Mouse (Mus musculus) CH12.LX (cell line): Measurements from ENCODE around the gene Lnx1. TPM values are rescaled to one million over a fixed set of nuclear protein-coding genes. Genes with fewer than 3 reads are reported as not detected.
A peak's percentile ranks its signal among the peaks of the same experiment; 100 is the strongest.

Source experiments
- DNase-seq: peaks from one replicate; pipeline ENCODE4 v3.0.0-alpha.2; 2013; ENCODE audit errors: extremely low read depth
- H3K27ac ChIP-seq: 2 replicates; pipeline ENCODE4 v1.5.1; 2012; ENCODE audit warnings: low read depth, mild to moderate bottlenecking, control low read depth, moderate library complexity; ENCODE audit not compliant: insufficient read depth
- H3K27me3 ChIP-seq: replicated peaks from 2 replicates; pipeline ENCODE3; 2012; ENCODE audit warnings: inconsistent platforms
- H3K36me3 ChIP-seq, 2 experiments: replicated peaks in 1 of 2; 2 replicates each; pipeline versions ENCODE3 to v1.6.1; 2012; ENCODE audit warnings: inconsistent platforms in 1 of 2, low read length in 1 of 2, mild to moderate bottlenecking in 1 of 2, mixed read lengths in 1 of 2, moderate library complexity in 1 of 2; ENCODE audit not compliant: control insufficient read depth in 1 of 2, insufficient read depth in 1 of 2
- H3K4me1 ChIP-seq, 2 experiments: 2 replicates each; pipeline ENCODE4 v1.6.1; 2012; ENCODE audit warnings: inconsistent platforms in 1 of 2, moderate library complexity in 1 of 2; ENCODE audit not compliant: insufficient read depth in 2 of 2, control insufficient read depth in 1 of 2
- H3K4me2 ChIP-seq: 2 replicates; pipeline ENCODE4 v1.6.1; 2012; ENCODE audit warnings: low read depth, mild to moderate bottlenecking, control low read depth; ENCODE audit not compliant: poor library complexity, insufficient read depth, severe bottlenecking
- H3K4me3 ChIP-seq, 3 experiments: fragments of 150-350 bp in 1 of 3; sonication (generic) in 1 of 3; replicated peaks in 1 of 3; 2 replicates each; pipeline versions ENCODE3 to v1.5.1; 2011 to 2012; ENCODE audit warnings: low read depth in 2 of 3, low read length in 2 of 3, mild to moderate bottlenecking in 2 of 3, moderate library complexity in 2 of 3, control low read depth in 1 of 3, improper control_type of control experiment in 1 of 3, inconsistent platforms in 1 of 3, mixed read lengths in 1 of 3; ENCODE audit not compliant: poor library complexity in 1 of 3
- H3K79me2 ChIP-seq: replicated peaks from 2 replicates; pipeline ENCODE4 v1.6.1; 2012; ENCODE audit warnings: mild to moderate bottlenecking, moderate library complexity; ENCODE audit not compliant: control insufficient read depth, poor library complexity, insufficient read depth, severe bottlenecking; ENCODE audit errors: extremely low read depth
- H3K9ac ChIP-seq: 2 replicates; pipeline ENCODE4 v1.6.1; 2012; ENCODE audit warnings: low read depth, mild to moderate bottlenecking, control low read depth, moderate library complexity; ENCODE audit not compliant: insufficient read depth
- H3K9me3 ChIP-seq: replicated peaks from 2 replicates; pipeline ENCODE3; 2012; ENCODE audit warnings: low read length, inconsistent platforms, mixed read lengths
- BHLHE40 ChIP-seq: IDR thresholded peaks from 2 replicates; pipeline ENCODE4 v1.6.1; 2011; ENCODE audit warnings: mild to moderate bottlenecking, low read depth, low read length, improper control_type of control experiment
- CHD2 ChIP-seq: IDR thresholded peaks from 2 replicates; pipeline ENCODE4 v1.6.1; 2011; ENCODE audit warnings: low read length, improper control_type of control experiment
- CTCF ChIP-seq, 2 experiments: IDR thresholded peaks in 1 of 2; conservative IDR thresholded peaks in 1 of 2; 2 replicates each; pipeline ENCODE4 v1.5.1; 2011 to 2012; ENCODE audit warnings: low read depth in 2 of 2, low read length in 2 of 2, improper control_type of control experiment in 1 of 2, inconsistent platforms in 1 of 2, mild to moderate bottlenecking in 1 of 2, moderate library complexity in 1 of 2
- E2F4 ChIP-seq: IDR thresholded peaks from 2 replicates; pipeline ENCODE4 v1.6.1; 2011; ENCODE audit warnings: low read depth, low read length, improper control_type of control experiment; ENCODE audit not compliant: insufficient replicate concordance
- ELF1 ChIP-seq: IDR thresholded peaks from 2 replicates; pipeline ENCODE4 v1.6.1; 2014; ENCODE audit warnings: low read depth, mild to moderate bottlenecking, inconsistent platforms, low read length, improper control_type of control experiment
- GABPA ChIP-seq: IDR thresholded peaks from 2 replicates; pipeline ENCODE4 v1.6.1; 2012; ENCODE audit warnings: low read depth, low read length, improper control_type of control experiment, inconsistent platforms; ENCODE audit not compliant: insufficient replicate concordance
- KAT2A ChIP-seq: IDR thresholded peaks from 2 replicates; pipeline ENCODE4 v1.6.1; 2012; ENCODE audit warnings: low read length, improper control_type of control experiment, inconsistent platforms; ENCODE audit not compliant: insufficient replicate concordance
- MAFK ChIP-seq: IDR thresholded peaks from 2 replicates; pipeline ENCODE4 v1.6.1; 2011; ENCODE audit warnings: low read length, improper control_type of control experiment; ENCODE audit not compliant: insufficient replicate concordance
- MEF2A ChIP-seq: IDR thresholded peaks from 2 replicates; pipeline ENCODE4 v1.6.1; 2014; ENCODE audit warnings: low read depth, mild to moderate bottlenecking, inconsistent platforms, low read length, improper control_type of control experiment, borderline replicate concordance
- MXI1 ChIP-seq: IDR thresholded peaks from 2 replicates; pipeline ENCODE4 v1.6.1; 2011; ENCODE audit warnings: mild to moderate bottlenecking, low read depth, low read length, improper control_type of control experiment
- MYC ChIP-seq: IDR thresholded peaks from 2 replicates; pipeline ENCODE4 v1.6.1; 2011; ENCODE audit warnings: low read depth, mild to moderate bottlenecking, improper control_type of control experiment, low read length
- PAX5 ChIP-seq: IDR thresholded peaks from 2 replicates; pipeline ENCODE4 v1.6.1; 2012; ENCODE audit warnings: low read length, inconsistent platforms, mixed read lengths
- POLR2A ChIP-seq: IDR thresholded peaks from 2 replicates; pipeline ENCODE4 v1.6.1; 2011; ENCODE audit warnings: low read depth, mild to moderate bottlenecking, improper control_type of control experiment, low read length
- POLR2AphosphoS2 ChIP-seq: IDR thresholded peaks from 2 replicates; pipeline ENCODE4 v1.6.1; 2011; ENCODE audit warnings: low read depth, low read length, improper control_type of control experiment
- RAD21 ChIP-seq: IDR thresholded peaks from 2 replicates; pipeline ENCODE4 v1.6.1; 2011; ENCODE audit warnings: low read depth, mild to moderate bottlenecking, low read length, improper control_type of control experiment, moderate library complexity
- RCOR1 ChIP-seq: conservative IDR thresholded peaks from 2 replicates; pipeline ENCODE4 v1.6.1; 2012; ENCODE audit warnings: low read depth, mild to moderate bottlenecking, inconsistent platforms, low read length, improper control_type of control experiment
- SIN3A ChIP-seq: IDR thresholded peaks from 2 replicates; pipeline ENCODE4 v1.6.1; 2012; ENCODE audit warnings: low read length, improper control_type of control experiment, inconsistent platforms
- TCF12 ChIP-seq: IDR thresholded peaks from 2 replicates; pipeline ENCODE4 v1.6.1; 2014; ENCODE audit warnings: low read depth, mild to moderate bottlenecking, inconsistent platforms, low read length, improper control_type of control experiment
- USF1 ChIP-seq: IDR thresholded peaks from 2 replicates; pipeline ENCODE4 v1.6.1; 2014; ENCODE audit warnings: low read depth, mild to moderate bottlenecking, inconsistent platforms, low read length, improper control_type of control experiment
- USF2 ChIP-seq: conservative IDR thresholded peaks from 2 replicates; pipeline ENCODE4 v1.6.1; 2011; ENCODE audit warnings: low read depth, low read length, improper control_type of control experiment
- ZKSCAN1 ChIP-seq: IDR thresholded peaks from 2 replicates; pipeline ENCODE4 v1.6.1; 2012; ENCODE audit warnings: low read depth, inconsistent platforms, low read length, improper control_type of control experiment, borderline replicate concordance
- ZNF384 ChIP-seq: IDR thresholded peaks from 2 replicates; pipeline ENCODE4 v1.6.1; 2012; ENCODE audit warnings: low read depth, low read length, improper control_type of control experiment, inconsistent platforms
- dilution Hi-C: fragments of 300-500 bp; cut with MboI; formaldehyde crosslinking; loops from 2 replicates; pipeline ENCODE4 v1.14.3; 2020; ENCODE audit warnings: low sequenced_read_pairs; ENCODE audit not compliant: extremely low pct_unique_long_range_greater_than_20kb, extremely low pct_ligation_motif_present
- in situ Hi-C: fragments of 300-500 bp; cut with MboI; formaldehyde crosslinking; loops from 3 replicates; pipeline ENCODE4 v1.14.3; 2019; ENCODE audit warnings: low sequenced_read_pairs, low pct_ligation_motif_present, low pct_unique_long_range_greater_than_20kb, mixed read lengths
- polyA plus RNA-seq: library from polyadenylated mRNA; unstranded; fragments of >175 nt; gene quantifications from 2 replicates; pipeline ENCODE4 v1.2.1, GENCODE M21; 2012; ENCODE audit warnings: low read depth; ENCODE audit not compliant: insufficient read length
- total RNA-seq, 2 experiments: library from RNA; depleted of rRNA; stranded (reverse); fragments of 300-350 nt in 1 of 2; fragments of >200 nt in 1 of 2; gene quantifications; 2 replicates each; pipeline ENCODE4 v1.2.3; 2012 to 2014

The Lnx1 gene
- total and polyA plus RNA-seq, 3 experiments: 0.08 to 0.26 (median 0.16) TPM

GRCm38 (mm10) chr5:74720661-74721060 lies 17.9 kb upstream of the Lnx1 start:
- no peaks in the 10 kb centered on the region for H3K27me3 ChIP-seq
- no peak overlapping the region for H3K9ac ChIP-seq
- dilution Hi-C loops (no loop called here), in situ Hi-C loops (no loop called here)
- H3K79me2 ChIP-seq: no peaks in the 10 kb centered on the region
- peak overlapping the region; percentile 67; the same call in 1 of the 2 replicates for H3K4me2 ChIP-seq
- no peak overlapping the region for H3K27ac ChIP-seq
- no peaks in the 10 kb centered on the region for H3K4me1 ChIP-seq
- H3K9me3 ChIP-seq: peaks cover 3% of the 10 kb centered on the region
- H3K4me3 ChIP-seq: no peak overlapping the region
- TF ChIP-seq TCF12 (no peak), POLR2AphosphoS2 (no peak), USF2 (no peak), E2F4 (no peak), RCOR1 (no peak), MEF2A (no peak), BHLHE40 (no peak), PAX5 (no peak), ELF1 (no peak), ZNF384 (no peak), MYC (no peak), USF1 (no peak), MAFK (no peak)
- DNase-seq: no peak
- no peaks in the 10 kb centered on the region for H3K36me3 ChIP-seq

GRCm38 (mm10) chr5:74716165-74716564 lies 13.5 kb upstream of the Lnx1 start:
- Histone ChIP-seq H3K4me1 (peaks cover 2 to 13% of the 10 kb centered on the region in 2 experiments; a peak in 2 of 4 replicates), H3K9me3 (no peaks in the 10 kb centered on the region), H3K36me3 (no peaks in the 10 kb centered on the region), H3K4me3 (no peak overlapping the region), H3K27ac (no peak overlapping the region), H3K4me2 (0 out of 2 replicates have a peak overlapping the region, but pooled peaks have one; percentile 15), H3K79me2 (no peaks in the 10 kb centered on the region), H3K27me3 (no peaks in the 10 kb centered on the region), H3K9ac (no peak overlapping the region)
- in situ Hi-C loops (no loop called here), dilution Hi-C loops (no loop called here)
- DNase-seq: no peak
- TF ChIP-seq ZNF384: no peak
- no peak for TF ChIP-seq MAFK
- TF ChIP-seq CHD2: no peak
- no peak for TF ChIP-seq SIN3A
- no peak for TF ChIP-seq ZKSCAN1
- no peak for TF ChIP-seq USF1
- no peak for TF ChIP-seq POLR2A
- no peak for TF ChIP-seq GABPA
- no peak for TF ChIP-seq MXI1
- no peak for TF ChIP-seq KAT2A
- no peak for TF ChIP-seq RAD21
- no peak for TF ChIP-seq TCF12
- TF ChIP-seq CTCF (conservative IDR thresholded peaks at IDR 0.05 in 1 of 2, IDR thresholded peaks at IDR 0.05 in 1 of 2; ENCODE audit: low read depth in 2 of 2, low read length in 2 of 2): no peak
